Mouse (Mus musculus) midbrain, embryonic 12.5 days (tissue): ENCODE results near the gene H13. TPM values are rescaled to one million over a fixed set of nuclear protein-coding genes. Genes with fewer than 3 reads are reported as not detected.

Experiments used
- ATAC-seq: fragments of 200-750 bp; cut with Nextera tagmentation; 2 replicates; pipeline ENCODE4 v1.8.0; 2017; ENCODE audit warnings: low read depth, moderate TSS enrichment, moderate library complexity; ENCODE audit not compliant: low FRiP score
- H3K27ac ChIP-seq: fragments of 300-500 bp; sonication (generic); replicated peaks from 2 replicates; pipeline ENCODE4 v1.5.1; 2016; ENCODE audit warnings: mild to moderate bottlenecking
- H3K27me3 ChIP-seq: fragments of 300-500 bp; sonication (generic); 2 replicates; pipeline ENCODE4 v1.6.1; 2016; ENCODE audit warnings: mild to moderate bottlenecking
- H3K36me3 ChIP-seq: fragments of 300-500 bp; sonication (generic); 2 replicates; pipeline ENCODE4 v1.6.1; 2016
- H3K4me1 ChIP-seq: fragments of 300-500 bp; sonication (generic); 2 replicates; pipeline ENCODE4 v1.6.1; 2016
- H3K4me2 ChIP-seq: fragments of 300-500 bp; sonication (generic); replicated peaks from 2 replicates; pipeline ENCODE4 v1.6.1; 2016; ENCODE audit warnings: mild to moderate bottlenecking, moderate library complexity
- H3K4me3 ChIP-seq: fragments of 300-500 bp; sonication (generic); 2 replicates; pipeline ENCODE4 v1.5.1; 2016; ENCODE audit warnings: mild to moderate bottlenecking
- H3K9ac ChIP-seq: fragments of 300-500 bp; sonication (generic); replicated peaks from 2 replicates; pipeline ENCODE4 v1.6.1; 2016; ENCODE audit warnings: mild to moderate bottlenecking, moderate library complexity
- H3K9me3 ChIP-seq: fragments of 300-500 bp; sonication (generic); 2 replicates; pipeline ENCODE4 v1.6.1; 2016; ENCODE audit warnings: mild to moderate bottlenecking
- WGBS: fragments of 180-500 bp; shearing (Covaris S2); methylation state at CpG from one replicate; pipeline ENCODE4 v1.1.7; 2016; 5-methylcytosine and 5-hydroxymethylcytosine counted together
- polyA plus RNA-seq: library from polyadenylated mRNA; unstranded; fragments of >200 nt; fragmentation: Nextera tagmentation; extraction: Ambion mirVana; gene quantifications from 2 replicates; pipeline ENCODE4 v1.2.1, GENCODE M21; 2016

The H13 gene
- polyA plus RNA-seq, 1 experiment from 2014 or later, result 142 TPM

DNA sequence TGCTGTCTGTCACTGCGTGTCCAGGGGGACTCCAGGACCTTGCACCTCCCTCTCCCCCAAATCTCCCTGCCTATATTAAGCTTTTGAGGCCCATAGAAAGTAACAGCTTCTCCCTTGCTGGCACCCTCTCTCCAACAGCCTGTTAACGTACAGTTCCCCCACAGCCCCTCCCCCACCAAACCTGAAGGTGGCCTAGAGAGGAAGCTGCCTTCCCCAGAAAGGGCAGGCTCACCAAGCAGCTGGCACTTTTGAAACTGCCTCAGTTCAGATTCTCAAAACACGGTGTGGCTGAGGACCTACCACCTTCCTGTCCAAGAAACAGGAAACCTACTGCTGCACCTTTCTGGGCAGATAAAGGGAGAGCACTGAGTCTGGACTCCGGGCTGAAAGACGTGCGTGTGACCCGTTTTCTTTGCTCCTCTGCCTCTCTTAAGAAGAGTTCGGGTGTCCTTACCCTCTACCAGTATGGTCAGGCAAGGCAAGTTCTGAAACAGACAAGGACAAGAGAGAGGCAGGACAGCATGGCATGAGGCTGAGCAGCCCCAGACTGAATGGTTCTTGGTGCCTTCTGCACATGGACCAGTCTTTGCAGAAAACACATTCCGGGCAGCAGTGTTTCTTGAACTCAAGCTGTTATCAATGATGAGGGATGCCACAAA, 1.9 kb downstream of the H13 start:
- Histone ChIP-seq H3K4me3 (peak overlapping the region; percentile 95), H3K4me1 (peaks cover 37% of the 10 kb centered on the region), H3K9ac (peak overlapping the region; percentile 97), H3K27me3 (no peaks in the 10 kb centered on the region), H3K9me3 (no peaks in the 10 kb centered on the region), H3K36me3 (peaks cover 33% of the 10 kb centered on the region), H3K27ac (peak overlapping the region; percentile 97), H3K4me2 (peak overlapping the region; percentile 84)
- ATAC-seq, result no peak
- WGBS, result 65% methylated on average over 9 of the region's 9 CpGs

DNA sequence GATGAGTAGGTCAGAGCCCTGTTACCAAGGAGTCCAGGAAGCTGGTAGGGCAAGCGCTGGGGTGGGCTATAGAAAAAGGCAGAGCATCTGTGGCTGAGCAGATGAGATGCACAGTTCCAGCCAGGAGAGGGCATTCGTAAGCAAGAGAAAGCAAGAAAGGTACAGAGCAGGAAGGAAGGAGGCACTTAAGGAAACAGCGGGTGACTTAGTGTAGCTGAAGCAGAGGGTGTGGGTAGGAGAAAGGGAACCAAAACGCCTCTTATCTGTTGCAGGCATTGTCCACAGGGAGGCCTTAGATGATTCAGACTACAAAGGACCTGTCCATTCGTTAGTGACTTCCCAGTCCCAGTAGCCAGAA, 2.4 kb downstream of the H13 start:
- H3K36me3 ChIP-seq, result peaks cover 38% of the 10 kb centered on the region
- no peaks in the 10 kb centered on the region for H3K27me3 ChIP-seq
- WGBS, result 45% methylated on average over 5 of the region's 5 CpGs
- H3K9me3 ChIP-seq, result no peaks in the 10 kb centered on the region
- peaks cover 37% of the 10 kb centered on the region for H3K4me1 ChIP-seq
- peak overlapping the region; percentile 97 for H3K9ac ChIP-seq
- H3K4me3 ChIP-seq, result peak overlapping the region; percentile 95
- H3K4me2 ChIP-seq, result peak overlapping the region; percentile 84
- H3K27ac ChIP-seq, result peak overlapping the region; percentile 97
- ATAC-seq, result no peak

DNA sequence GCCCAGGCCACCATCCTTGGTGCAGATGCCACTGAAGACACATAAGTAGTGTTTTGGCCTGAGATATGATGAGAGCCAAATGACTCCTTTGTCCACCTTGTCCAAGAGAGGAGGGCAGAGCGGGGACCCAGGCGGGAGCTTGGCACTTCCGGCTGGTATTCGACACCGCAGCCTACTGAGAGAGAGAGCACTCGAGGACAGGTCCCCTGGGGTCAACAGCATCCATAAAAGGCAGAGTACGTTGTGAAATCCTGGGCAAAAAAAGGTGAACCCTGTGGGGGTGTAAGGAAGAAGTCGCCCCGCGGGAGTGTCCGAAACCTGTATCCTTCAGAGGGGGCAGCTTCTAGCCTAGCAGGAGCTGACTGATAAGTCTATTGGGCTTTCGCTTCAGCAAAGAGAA, 2.9 kb downstream of the H13 start:
- Histone ChIP-seq H3K9me3 (no peaks in the 10 kb centered on the region), H3K4me1 (peaks cover 37% of the 10 kb centered on the region), H3K4me2 (peak overlapping the region; percentile 84), H3K27me3 (no peaks in the 10 kb centered on the region), H3K9ac (peak overlapping the region; percentile 97), H3K27ac (no peak overlapping the region), H3K36me3 (peaks cover 44% of the 10 kb centered on the region), H3K4me3 (peak overlapping the region; percentile 95)
- ATAC-seq, result no peak
- WGBS, result 82% methylated on average over 12 of the region's 12 CpGs

DNA sequence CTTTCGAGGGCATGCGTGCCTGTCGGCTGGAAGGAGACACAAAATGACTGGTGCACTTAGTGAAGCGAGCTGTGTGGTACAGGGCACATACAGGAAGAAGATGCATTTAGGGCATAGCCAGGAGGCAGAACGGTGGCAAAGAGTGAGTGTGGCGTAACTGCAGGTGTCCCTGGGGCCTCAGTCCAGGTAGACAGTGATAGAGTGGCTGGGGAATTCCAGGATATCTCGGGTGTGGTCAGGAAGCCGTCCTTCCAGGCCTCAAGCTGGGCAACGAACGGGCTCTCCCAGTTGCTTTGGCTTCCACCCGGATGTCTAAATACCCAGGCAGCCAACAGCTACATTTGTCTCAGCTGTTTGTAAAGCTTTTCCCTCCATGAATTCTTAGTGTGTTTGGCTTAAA, 4.9 kb downstream of the H13 start:
- H3K27ac ChIP-seq, result no peak overlapping the region
- H3K9ac ChIP-seq, result no peak overlapping the region
- H3K4me3 ChIP-seq, result no peak overlapping the region
- WGBS, result 91% methylated on average over 11 of the region's 11 CpGs
- H3K27me3 ChIP-seq, result no peaks in the 10 kb centered on the region
- no peak overlapping the region for H3K4me2 ChIP-seq
- peaks cover 37% of the 10 kb centered on the region for H3K4me1 ChIP-seq
- H3K36me3 ChIP-seq, result peaks cover 60% of the 10 kb centered on the region
- no peaks in the 10 kb centered on the region for H3K9me3 ChIP-seq
- no peak for ATAC-seq

DNA sequence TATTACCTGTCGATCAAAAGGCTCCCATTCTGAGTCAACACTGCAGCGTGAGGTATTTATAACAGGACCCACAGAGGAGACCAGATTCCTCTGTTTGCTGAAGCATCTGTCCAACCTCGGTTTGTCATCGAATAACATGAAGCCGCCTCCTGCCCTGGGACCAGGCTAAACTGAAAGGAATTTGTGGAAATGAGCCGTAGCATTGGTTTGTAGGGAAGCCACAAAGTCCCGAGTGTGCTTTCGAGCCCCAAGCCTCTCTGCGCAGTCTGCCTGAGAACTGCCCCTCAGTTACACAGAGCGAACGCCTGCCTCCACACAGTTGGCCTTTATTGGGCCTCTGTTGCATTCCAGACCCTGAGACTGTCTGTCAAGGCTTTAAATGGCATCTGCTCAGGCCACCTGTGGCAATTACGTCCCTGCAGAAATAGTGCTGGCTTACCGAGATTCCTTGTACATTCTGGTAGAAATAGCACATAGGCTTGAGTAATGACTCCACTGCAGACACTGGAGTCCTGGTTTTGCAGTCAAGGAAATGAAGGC, 6.1 kb downstream of the H13 start:
- WGBS, result 93% methylated on average over 13 of the region's 13 CpGs
- no peak overlapping the region for H3K4me2 ChIP-seq
- H3K9me3 ChIP-seq, result no peaks in the 10 kb centered on the region

GRCm38 (mm10) chr2:152678302-152678701, 9.0 kb downstream of the H13 start:
- peaks cover 87% of the 10 kb centered on the region for H3K36me3 ChIP-seq
- WGBS, result 65% methylated on average over 3 of the region's 3 CpGs
- no peak overlapping the region for H3K4me2 ChIP-seq
- 0 out of 2 replicates have a peak, but pooled peaks cover 5% of the 10 kb centered on the region for H3K4me1 ChIP-seq
- no peak overlapping the region for H3K4me3 ChIP-seq
- H3K27ac ChIP-seq, result no peak overlapping the region
- H3K27me3 ChIP-seq, result no peaks in the 10 kb centered on the region
- peak; percentile 52; the same call in 1 of the 2 replicates for ATAC-seq
- H3K9ac ChIP-seq, result no peak overlapping the region
- no peaks in the 10 kb centered on the region for H3K9me3 ChIP-seq

More for the DNA sequence above, 6.1 kb downstream of the H13 start:
- H3K4me1 ChIP-seq, result peaks cover 35% of the 10 kb centered on the region
- no peak overlapping the region for H3K27ac ChIP-seq
- no peak overlapping the region for H3K4me3 ChIP-seq
- peaks cover 70% of the 10 kb centered on the region for H3K36me3 ChIP-seq
- H3K27me3 ChIP-seq, result no peaks in the 10 kb centered on the region
- ATAC-seq, result no peak
- H3K9ac ChIP-seq, result no peak overlapping the region

DNA sequence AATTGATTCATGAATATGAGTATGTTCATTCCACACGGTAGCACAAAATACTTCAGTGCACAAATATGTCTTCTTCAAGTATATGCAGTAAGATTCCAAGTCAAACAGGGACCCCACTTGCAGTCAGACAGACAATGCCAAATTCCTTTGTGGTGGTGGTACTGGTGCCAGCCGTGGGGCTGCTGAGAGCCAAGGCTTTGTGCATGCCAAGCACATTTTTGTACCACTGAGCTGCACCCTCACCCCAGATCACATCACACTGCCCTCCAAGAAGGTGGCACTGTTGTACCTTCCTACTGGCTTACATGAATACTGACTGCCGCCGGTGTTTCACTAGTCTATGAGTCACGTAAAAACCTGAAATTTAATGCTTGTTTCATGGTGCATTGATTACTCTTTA, 9.7 kb downstream of the H13 start:
- WGBS, result 93% methylated on average over 5 of the region's 5 CpGs
- peaks cover 94% of the 10 kb centered on the region for H3K36me3 ChIP-seq
- H3K4me3 ChIP-seq, result no peak overlapping the region
- 0 out of 2 replicates have a peak, but pooled peaks cover 3% of the 10 kb centered on the region for H3K4me1 ChIP-seq
- H3K4me2 ChIP-seq, result no peak overlapping the region
- H3K27ac ChIP-seq, result no peak overlapping the region
- H3K27me3 ChIP-seq, result no peaks in the 10 kb centered on the region
- no peak for ATAC-seq
- no peaks in the 10 kb centered on the region for H3K9me3 ChIP-seq
- H3K9ac ChIP-seq, result no peak overlapping the region

DNA sequence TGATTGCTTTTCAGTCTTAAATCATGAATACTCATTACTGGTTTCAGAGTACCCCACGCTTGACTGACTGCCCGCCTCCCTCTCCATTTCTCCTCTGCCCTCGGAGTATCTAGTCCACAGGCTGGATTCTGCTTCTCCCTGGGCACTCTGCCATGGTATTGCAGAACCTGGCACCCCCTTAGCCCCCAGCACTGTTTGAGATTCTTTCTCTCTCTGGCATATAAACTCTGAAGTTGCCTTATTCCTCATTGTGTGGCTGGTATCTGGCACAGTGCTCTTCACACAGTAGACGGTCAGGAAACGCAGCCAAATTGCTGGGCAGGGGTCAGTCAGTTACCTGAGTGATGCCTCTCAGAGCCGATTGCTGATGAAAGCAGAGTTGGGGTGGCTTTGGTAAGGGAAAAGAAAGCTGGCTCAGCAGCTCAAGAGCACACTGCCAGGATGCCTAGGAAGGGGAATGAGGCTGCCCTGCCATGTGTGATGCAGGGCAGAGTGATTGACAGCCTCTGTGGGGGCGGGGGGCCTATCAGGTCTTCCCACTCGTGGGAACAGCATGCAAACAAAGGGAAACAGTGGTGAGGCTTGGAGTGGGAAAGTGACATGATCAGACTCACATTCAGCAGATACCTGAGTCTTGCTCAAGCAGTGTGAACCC, 10.6 kb downstream of the H13 start:
- Histone ChIP-seq H3K27ac (no peak overlapping the region), H3K4me2 (no peak overlapping the region), H3K9ac (no peak overlapping the region), H3K27me3 (no peaks in the 10 kb centered on the region), H3K36me3 (peaks cover 95% of the 10 kb centered on the region), H3K9me3 (no peaks in the 10 kb centered on the region), H3K4me1 (no peaks in the 10 kb centered on the region), H3K4me3 (no peak overlapping the region)
- ATAC-seq, result no peak
- 88% methylated on average over 8 of the region's 8 CpGs for WGBS

- WGBS, result 94% methylated on average over 5 of the region's 5 CpGs
- Histone ChIP-seq H3K4me1 (peaks cover 7% of the 10 kb centered on the region), H3K9ac (no peak overlapping the region), H3K4me3 (no peak overlapping the region), H3K27ac (no peak overlapping the region), H3K4me2 (no peak overlapping the region), H3K36me3 (peaks cover 95% of the 10 kb centered on the region), H3K9me3 (0 out of 2 replicates have a peak, but pooled peaks cover 4% of the 10 kb centered on the region), H3K27me3 (no peaks in the 10 kb centered on the region)
- ATAC-seq, result no peak
Observed at GRCm38 (mm10) chr2:152683086-152683485, 13.8 kb downstream of the H13 start.

DNA sequence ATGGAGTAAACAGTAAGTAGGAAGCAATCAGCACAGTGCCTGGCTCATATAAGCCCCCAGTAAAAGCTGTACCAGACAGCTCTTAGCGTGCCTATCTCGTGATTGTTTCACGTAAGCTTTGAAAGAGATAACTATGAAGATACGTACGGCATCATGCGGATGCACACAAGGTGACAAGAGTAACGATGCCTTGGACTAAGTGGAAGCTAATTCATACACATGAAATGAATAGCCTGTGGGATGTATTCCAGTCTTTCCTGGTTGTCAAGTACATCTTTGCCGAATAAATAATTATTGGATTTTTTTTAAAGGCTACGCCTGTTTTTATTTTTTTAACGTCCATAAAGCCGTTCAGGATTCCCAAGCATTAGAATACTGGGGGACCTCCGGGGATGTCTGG, 17.1 kb downstream of the H13 start:
- no peaks in the 10 kb centered on the region for H3K27me3 ChIP-seq
- ATAC-seq, result peak; percentile 3; the same call in 1 of the 2 replicates
- H3K4me2 ChIP-seq, result peak overlapping the region; percentile 43
- peak overlapping the region; percentile 67 for H3K27ac ChIP-seq
- no peak overlapping the region; the same call in 1 of the 2 replicates for H3K9ac ChIP-seq
- 0 out of 2 replicates have a peak, but pooled peaks cover 4% of the 10 kb centered on the region for H3K9me3 ChIP-seq
- WGBS, result 67% methylated on average over 12 of the region's 12 CpGs
- H3K4me1 ChIP-seq, result peaks cover 9% of the 10 kb centered on the region
- H3K36me3 ChIP-seq, result peaks cover 94% of the 10 kb centered on the region
- peak overlapping the region; percentile 18; the same call in 1 of the 2 replicates for H3K4me3 ChIP-seq

- Histone ChIP-seq H3K36me3 (peaks cover 89% of the 10 kb centered on the region), H3K27me3 (no peaks in the 10 kb centered on the region), H3K9ac (peak within 1 kb of the TSS; percentile 54), H3K9me3 (0 out of 2 replicates have a peak, but pooled peaks cover 4% of the 10 kb centered on the region), H3K4me3 (peak within 1 kb of the TSS; percentile 43), H3K27ac (peak within 1 kb of the TSS; percentile 67), H3K4me2 (peak within 1 kb of the TSS; percentile 53), H3K4me1 (peaks cover 9% of the 10 kb centered on the region)
- ATAC-seq, result peak; percentile 97
- 60% methylated on average over 45 of the region's 45 CpGs for WGBS
Observed at GRCm38 (mm10) chr2:152686806-152687267, 17.6 kb downstream of the H13 start, which contains the start of gene Mcts2. Gene Mcts2, plus strand, starts transcription at chr2:152687035.
